Mouse (Mus musculus): ENCODE results near the gene Mindy4.

Mindy4 gene

DNA sequence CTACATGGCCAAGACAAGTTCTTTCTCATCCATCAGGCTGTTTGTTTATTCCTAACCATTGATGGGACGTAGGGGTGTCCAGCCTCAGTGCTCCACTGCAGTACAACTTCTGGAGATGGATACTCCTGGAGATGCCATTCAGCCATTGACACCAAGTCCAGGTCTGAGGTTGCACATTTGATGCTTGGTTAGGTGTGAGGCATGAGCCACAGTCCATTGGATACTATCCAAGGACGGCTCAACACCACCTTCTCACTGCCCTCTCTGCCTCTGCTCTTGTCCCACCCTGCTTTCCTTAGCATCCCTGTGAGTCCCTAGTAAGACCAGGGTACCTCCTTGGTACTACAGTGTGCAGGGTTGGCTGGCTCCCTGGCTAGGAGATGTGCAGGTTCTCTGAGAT, 96.7 kb downstream of the Mindy4 start:
- DNase-seq (ENCODE audit: low read depth, low spot score), result no peak

GRCm38 (mm10) chr6:55300704-55301103, 97.5 kb downstream of the Mindy4 start:
- DNase-seq (ENCODE audit: low read depth, low spot score), result no peak

GRCm38 (mm10) chr6:55310179-55310578, 107.0 kb downstream of the Mindy4 start:
- DNase-seq (ENCODE audit: low read depth, low spot score), result no peak

- no peak for DNase-seq (ENCODE audit: low read depth, low spot score)
Observed at GRCm38 (mm10) chr6:55311962-55312361, 108.8 kb downstream of the Mindy4 start.

DNA sequence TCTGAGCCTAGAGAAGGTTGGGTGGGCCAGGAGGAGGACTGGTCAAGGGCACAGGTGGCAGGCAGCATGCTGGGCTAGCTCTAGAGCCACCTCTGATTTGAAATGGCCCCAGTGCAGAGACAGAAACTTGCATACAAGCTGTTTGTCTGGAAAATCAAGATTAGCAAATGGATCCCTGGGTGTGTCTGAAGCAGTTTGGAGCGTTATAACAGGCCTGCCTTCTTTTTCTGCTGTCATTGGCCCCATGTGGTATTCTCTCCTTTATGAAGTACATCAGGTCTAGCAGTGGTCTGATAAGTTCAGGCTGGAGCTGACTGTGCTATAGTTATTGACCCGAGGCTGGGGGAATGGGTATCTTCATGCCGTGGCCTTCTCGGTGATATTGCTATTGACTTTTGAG, 110.7 kb downstream of the Mindy4 start:
- no peak for DNase-seq (ENCODE audit: low read depth, low spot score)

DNA sequence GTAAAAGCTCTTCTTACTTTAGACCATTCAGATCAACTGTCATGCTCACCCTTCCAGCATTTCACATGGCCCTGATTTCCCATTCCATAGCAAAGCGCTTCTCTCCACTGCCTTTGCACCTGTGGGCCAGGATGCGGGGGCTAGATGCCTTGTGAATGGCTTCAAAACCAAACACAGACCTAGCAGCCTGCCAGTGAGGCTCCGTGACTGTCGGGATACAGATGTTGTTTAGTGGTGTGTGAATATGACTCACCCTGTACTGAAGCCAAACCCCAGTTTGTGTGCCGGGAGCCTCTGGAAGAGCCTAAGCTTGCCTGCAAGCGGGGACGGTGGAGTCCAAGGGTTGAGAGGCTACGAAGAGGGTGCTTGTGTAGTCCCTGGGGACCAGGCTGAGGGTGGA, 111.4 kb downstream of the Mindy4 start:
- DNase-seq (ENCODE audit: low read depth, low spot score), result peak; percentile 53

DNA sequence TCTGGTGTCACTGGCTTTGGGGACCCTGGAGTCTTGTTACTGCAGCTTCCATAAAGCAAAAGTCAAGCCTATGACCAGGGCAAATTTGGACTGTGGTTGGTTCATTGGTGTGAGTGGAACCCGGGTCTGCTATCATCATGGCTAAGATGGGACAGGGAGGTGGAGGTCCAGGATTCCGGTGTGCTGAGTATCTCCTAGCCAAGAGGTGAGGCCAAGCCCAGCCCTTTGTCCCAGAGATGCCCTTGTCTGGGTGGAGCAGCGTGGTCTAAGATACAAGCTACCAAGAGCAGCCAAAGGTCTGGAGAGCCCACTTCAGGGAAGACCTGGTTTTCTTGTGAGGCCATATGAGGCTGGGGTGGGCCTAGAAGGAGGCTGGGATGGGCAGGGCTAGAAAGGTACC, 115.4 kb downstream of the Mindy4 start:
- DNase-seq (ENCODE audit: low read depth, low spot score), result no peak

- DNase-seq (ENCODE audit: low read depth, low spot score), result no peak
Observed at GRCm38 (mm10) chr6:55319585-55320551, 116.7 kb downstream of the Mindy4 start.

GRCm38 (mm10) chr6:55320894-55321293, 117.7 kb downstream of the Mindy4 start:
- no peak for DNase-seq (ENCODE audit: low read depth, low spot score)

DNA sequence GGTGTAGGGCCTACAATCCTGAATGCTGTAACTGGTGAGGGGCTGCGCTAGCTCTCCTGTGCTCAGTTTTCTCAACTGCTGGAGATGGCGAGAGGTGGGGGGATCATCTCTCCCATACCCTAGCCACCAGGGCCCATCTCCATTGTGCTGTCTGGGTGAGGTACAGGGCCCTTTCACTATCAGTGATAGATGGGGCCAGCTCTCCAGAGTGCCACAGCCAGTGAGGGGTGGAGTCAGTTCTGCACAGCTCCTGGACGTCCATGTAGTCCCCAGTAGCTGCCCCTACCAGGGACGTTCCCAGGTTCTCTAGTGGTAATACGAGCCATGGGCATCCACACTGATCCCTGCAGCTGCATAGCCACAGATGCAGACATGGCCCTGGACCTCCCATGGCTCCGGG, 118.3 kb downstream of the Mindy4 start:
- DNase-seq (ENCODE audit: low read depth, low spot score), result no peak

GRCm38 (mm10) chr6:55322980-55323379, 119.8 kb downstream of the Mindy4 start:
- no peak for DNase-seq (ENCODE audit: low read depth, low spot score)

DNA sequence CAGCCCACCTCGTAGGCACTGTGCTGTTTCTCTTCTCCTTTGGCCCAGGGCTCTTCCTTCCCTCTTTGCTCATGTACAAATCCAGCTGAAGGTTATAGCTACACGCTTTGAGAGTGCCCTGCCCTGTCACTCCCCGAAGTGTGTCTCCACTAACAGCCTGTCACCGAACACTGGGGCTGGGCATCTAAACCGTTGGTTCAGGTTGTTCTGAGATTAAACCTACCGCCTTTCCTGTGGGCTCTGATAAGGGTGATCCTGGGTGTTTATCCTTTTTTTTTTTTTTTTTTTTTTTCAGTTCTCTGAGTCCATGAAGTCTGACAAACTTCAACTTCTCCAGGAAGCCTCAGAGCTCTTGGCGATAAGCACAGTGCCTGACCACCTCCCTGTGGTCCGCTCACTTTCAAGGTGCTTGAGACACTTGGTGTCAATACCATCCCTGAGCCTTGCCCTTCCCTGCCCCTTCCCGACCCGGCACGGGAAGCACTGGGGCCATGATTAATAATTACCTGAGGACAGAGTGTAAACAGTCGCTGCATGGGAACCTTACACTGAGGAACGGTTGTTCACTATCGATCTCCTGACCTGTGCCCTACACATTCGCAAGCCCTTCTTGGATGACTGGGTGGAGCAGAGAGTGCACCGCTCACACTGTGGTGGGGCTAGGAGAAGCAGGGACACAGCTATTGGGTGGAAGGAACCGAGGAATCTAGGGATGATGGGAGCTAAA, 120.9 kb downstream of the Mindy4 start:
- no peak for DNase-seq (ENCODE audit: low read depth, low spot score)

GRCm38 (mm10) chr6:55324785-55325184, 121.6 kb downstream of the Mindy4 start:
- no peak for DNase-seq (ENCODE audit: low read depth, low spot score)

DNA sequence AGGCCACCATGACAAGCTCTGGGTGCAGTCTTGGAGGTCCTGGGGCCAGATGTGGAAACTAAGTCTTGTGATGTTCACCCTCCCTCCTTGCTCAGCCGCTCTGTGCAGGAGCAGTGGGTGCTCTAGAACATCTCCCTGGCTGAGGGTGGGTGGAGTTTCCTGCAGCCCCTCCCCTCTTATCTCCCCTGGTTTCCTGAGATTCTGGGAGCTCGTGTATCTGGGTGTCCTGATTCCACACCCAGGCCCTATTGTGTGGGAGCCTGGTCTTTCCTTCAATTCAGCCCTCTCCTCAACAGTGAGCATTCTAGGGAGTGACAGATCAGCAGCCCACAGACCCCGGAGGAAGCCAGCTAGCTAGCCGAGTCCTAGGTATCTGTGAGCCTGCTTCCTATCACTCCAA, 123.1 kb downstream of the Mindy4 start:
- no peak for DNase-seq (ENCODE audit: low read depth, low spot score)

DNA sequence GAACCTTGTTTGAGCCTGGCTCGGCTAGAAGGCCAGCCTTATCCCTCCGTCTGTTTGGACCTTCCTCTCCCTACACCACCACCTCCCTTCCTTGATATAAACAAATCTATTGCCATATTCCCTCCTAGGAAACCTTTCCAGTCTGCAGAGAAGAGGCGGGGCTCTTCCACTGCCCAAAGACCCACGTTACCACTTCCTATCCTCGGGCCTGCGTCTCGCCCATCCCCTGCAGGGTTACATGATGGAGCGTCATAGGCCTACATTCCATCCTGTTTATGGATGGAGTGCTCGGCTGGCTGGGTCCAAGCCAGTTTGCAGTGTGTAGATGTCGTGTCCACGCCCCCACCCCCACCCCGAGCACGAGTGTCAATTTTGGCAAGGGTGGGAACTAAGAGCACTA, 124.1 kb downstream of the Mindy4 start:
- no peak for DNase-seq (ENCODE audit: low read depth, low spot score)

- no peak for DNase-seq (ENCODE audit: low read depth, low spot score)
Observed at GRCm38 (mm10) chr6:55328179-55328578, 125.0 kb downstream of the Mindy4 start.

DNA sequence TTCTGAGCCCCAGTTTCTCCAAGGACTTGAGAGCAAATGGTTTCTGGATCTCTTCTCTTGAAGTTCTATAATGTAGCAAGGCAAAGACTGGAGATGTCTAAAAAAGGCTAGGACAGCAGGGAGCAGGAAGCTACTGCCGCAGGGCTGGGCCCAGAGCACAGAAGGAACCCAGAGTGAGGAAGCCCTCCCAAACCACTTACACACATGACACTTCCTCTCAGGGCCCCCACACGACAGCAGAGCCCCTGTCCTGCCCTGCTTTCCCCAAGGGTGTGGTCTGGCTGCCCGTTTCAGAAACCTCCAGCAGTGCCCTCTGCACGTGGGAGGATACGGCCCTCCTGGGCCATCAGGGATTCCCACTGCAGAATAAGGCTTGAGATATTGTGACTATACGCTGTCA, 128.1 kb downstream of the Mindy4 start:
- no peak for DNase-seq (ENCODE audit: low read depth, low spot score)

- no peak for DNase-seq (ENCODE audit: low read depth, low spot score)
Observed at GRCm38 (mm10) chr6:55332100-55332772, 129.1 kb downstream of the Mindy4 start.

DNA sequence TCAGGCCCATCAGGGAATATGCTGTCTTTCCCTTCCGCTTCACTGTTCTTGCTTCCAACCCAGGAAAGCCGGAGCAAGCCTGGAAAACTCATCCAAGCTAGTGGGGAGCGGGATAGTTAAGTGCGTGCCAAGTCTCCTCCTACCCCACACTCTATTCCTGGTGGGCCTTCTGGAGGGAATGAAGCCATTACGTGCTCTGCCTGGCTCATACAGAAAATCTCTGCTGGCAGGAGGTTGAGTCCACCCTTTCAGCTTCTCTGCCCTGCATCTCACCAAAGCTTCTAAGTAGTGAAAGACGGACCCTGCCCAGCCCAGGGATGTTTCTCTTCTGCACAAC, 129.6 kb downstream of the Mindy4 start:
- DNase-seq (ENCODE audit: low read depth, low spot score), result peak; percentile 15

GRCm38 (mm10) chr6:55335989-55336514, 132.9 kb downstream of the Mindy4 start, which contains the start of gene Aqp1:
Gene Aqp1, plus strand, starts transcription at chr6:55336432.
- DNase-seq (ENCODE audit: low read depth, low spot score), result no peak

DNA sequence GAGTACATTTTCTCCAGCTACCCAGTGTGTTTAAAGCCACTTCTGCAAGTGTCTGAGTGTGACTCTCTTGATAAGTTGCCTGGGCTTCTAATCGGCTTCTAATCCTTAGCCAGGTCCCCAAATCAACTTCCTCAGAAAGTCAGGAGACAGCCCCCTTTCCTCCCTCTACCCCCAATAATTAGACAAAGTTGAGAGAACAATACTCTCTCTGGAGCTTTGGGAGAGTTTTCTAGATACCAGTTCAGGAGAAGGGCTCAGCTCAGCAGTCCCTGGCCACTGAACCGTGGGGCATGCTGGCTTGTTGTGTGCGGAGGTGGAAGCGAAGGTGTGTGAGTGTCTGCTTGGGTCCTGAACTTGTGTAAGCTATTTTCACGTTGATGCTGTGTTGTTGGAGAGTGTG, 134.1 kb downstream of the Mindy4 start:
- DNase-seq (ENCODE audit: low read depth, low spot score), result no peak

DNA sequence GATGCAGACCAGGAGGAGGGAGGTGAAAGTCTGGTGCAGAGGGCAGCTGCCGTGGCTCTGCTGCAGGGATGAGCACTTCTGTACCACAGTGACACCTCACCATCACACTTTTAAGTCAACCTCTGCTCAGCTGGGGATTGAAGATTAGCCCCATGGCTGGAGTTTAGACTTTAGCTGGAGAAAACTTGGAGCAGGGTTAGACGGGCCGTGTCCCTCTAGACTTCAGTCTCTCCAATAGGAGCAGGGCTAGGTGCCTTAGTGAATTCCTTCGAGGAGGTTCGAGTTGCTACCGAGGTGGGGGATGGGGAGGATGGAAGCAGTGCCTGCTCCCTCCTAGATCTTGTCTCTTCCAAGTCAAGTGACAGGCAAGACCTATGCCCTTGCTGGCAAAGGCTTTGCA, 134.9 kb downstream of the Mindy4 start:
- DNase-seq (ENCODE audit: low read depth, low spot score), result no peak

Measured in telencephalon, adult 2 months (tissue).